In the genomic region with DNA sequence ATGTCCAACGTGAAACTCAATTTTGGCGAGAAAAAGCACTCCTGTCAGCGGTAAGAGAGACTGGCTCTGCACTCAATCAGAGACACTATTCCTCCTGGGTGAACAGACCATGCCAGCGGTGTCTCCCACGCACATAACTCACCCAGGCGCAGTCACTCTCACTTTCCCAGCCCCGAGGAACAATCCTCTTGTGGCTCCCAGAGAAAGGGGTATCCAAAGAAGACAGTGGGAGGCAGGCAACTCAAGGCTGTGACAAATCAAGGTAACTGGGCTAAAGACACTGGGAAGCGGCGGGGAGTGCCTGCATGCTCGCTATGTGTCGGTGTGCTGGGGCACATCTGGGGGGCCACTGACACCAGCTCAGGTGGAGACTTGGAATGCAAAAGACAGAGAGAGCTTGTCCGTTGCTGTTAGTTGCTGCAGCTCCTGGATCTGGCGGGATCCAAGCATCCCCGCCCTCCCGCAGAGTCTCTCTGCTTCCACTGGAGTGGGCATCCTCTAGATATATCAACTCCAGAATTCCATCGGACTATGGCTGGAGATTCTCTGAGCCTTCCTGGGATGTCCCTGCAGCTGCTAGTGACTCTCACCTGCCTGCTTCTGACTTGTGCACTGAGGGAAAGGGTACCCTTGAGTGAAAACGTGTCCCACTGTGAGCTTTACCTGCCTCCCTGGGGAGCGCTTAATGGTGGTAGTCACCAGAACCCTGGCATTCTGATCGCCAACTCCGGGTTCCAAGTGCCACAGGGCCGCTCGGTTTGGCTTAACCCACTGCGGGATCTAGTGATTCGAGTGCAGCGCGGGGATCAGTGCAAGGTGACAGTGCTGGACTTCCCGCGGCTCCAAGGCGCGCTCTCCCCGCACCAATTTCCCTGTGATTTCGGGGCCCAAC, we compare ENCODE assay signal across 8 mouse cellular contexts. TPM values are rescaled to one million over a fixed set of nuclear protein-coding genes. Genes with fewer than 3 reads are reported as not detected.
DNase-seq lines count a peak whose midpoint lies in the region; ATAC-seq and TF ChIP-seq lines count a peak whose summit lies in the region.

Frem3 (plus strand) TSS at position 532 of the 892 bp plus-strand sequence.

- no peak within 1 kb of the TSS for H3K9ac ChIP-seq in kidney, embryonic 16.5 days (replicated peaks; ENCODE audit: low read length)
- H3K9ac ChIP-seq in hindbrain, embryonic 12.5 days, result no peak within 1 kb of the TSS
- H3K9ac ChIP-seq in neural tube, embryonic 11.5 days (ENCODE audit: low read length), result no peak within 1 kb of the TSS

- DNase-seq in kidney, postnatal 10 days, result no peak
- DNase-seq in neural tube, embryonic 11.5 days (ENCODE audit: low spot score), result peak; percentile 37
- DNase-seq in left cerebral cortex, postnatal 10 days (ENCODE audit: extremely low spot score in 1 of 2, low spot score in 2 of 2), result no peak
- DNase-seq in c-Kit-positive CD71-positive TER-119-positive erythroid progenitor cells, embryonic 14.5 days (ENCODE audit: low spot score), result no peak
- DNase-seq in B cell, adult 2 months, result no peak

- intact Hi-C loops in left cerebral cortex, postnatal 10 days (cut with DNase I), result no loop called here

- no peaks in the 10 kb centered on the region for H3K36me3 ChIP-seq in kidney, embryonic 16.5 days (ENCODE audit: insufficient read depth, low read length)
- no peaks in the 10 kb centered on the region for H3K36me3 ChIP-seq in hindbrain, embryonic 12.5 days
- H3K36me3 ChIP-seq in neural tube, embryonic 11.5 days (ENCODE audit: control insufficient read depth, insufficient read depth, low read length), result no peaks in the 10 kb centered on the region

- TF ChIP-seq CTCF in cortical plate, adult 2 months (IDR thresholded peaks at IDR 0.05; ENCODE audit: extremely low read depth, insufficient read depth, low read length), result no peak

- no peak for TF ChIP-seq POLR2A in cortical plate, adult 2 months (IDR thresholded peaks at IDR 0.05; ENCODE audit: extremely low read depth, insufficient read depth, low read length)

- WGBS in kidney, embryonic 16.5 days, result 1% methylated on average over 32 of the region's 32 CpGs
- WGBS in hindbrain, embryonic 12.5 days, result 2% methylated on average over 32 of the region's 32 CpGs
- WGBS in neural tube, embryonic 11.5 days, result 3% methylated on average over 32 of the region's 32 CpGs

- peaks cover 18% of the 10 kb centered on the region for H3K27me3 ChIP-seq in kidney, embryonic 16.5 days (ENCODE audit: insufficient read depth, low read length)
- peaks cover 26% of the 10 kb centered on the region for H3K27me3 ChIP-seq in hindbrain, embryonic 12.5 days
- H3K27me3 ChIP-seq in neural tube, embryonic 11.5 days (ENCODE audit: control insufficient read depth, insufficient read depth, low read length), result peaks cover 14% of the 10 kb centered on the region

- no peak within 1 kb of the TSS for H3K27ac ChIP-seq in kidney, embryonic 16.5 days (ENCODE audit: low read length)
- H3K27ac ChIP-seq in cortical plate, adult 2 months (ENCODE audit: insufficient read depth, low read length), result no peak within 1 kb of the TSS
- no peak within 1 kb of the TSS for H3K27ac ChIP-seq in hindbrain, embryonic 12.5 days
- H3K27ac ChIP-seq in neural tube, embryonic 11.5 days (ENCODE audit: low read depth, low read length), result no peak within 1 kb of the TSS

- H3K4me3 ChIP-seq in kidney, embryonic 16.5 days (ENCODE audit: low read length), result peak within 1 kb of the TSS; percentile 38
- H3K4me3 ChIP-seq in cortical plate, adult 2 months (ENCODE audit: insufficient read depth, low read length), result peak within 1 kb of the TSS; percentile 8; the same call in 1 of the 2 replicates
- peak within 1 kb of the TSS; percentile 6 for H3K4me3 ChIP-seq in hindbrain, embryonic 12.5 days
- H3K4me3 ChIP-seq in neural tube, embryonic 11.5 days (ENCODE audit: low read depth, low read length), result peak within 1 kb of the TSS; percentile 13; the same call in 1 of the 2 replicates

- H3K4me1 ChIP-seq in kidney, embryonic 16.5 days (ENCODE audit: insufficient read depth, low read length), result peaks cover 11% of the 10 kb centered on the region; the same call in 1 of the 2 replicates
- H3K4me1 ChIP-seq in cortical plate, adult 2 months (ENCODE audit: control insufficient read depth, insufficient read depth, low read length), result no peaks in the 10 kb centered on the region
- H3K4me1 ChIP-seq in hindbrain, embryonic 12.5 days, result peaks cover 6% of the 10 kb centered on the region; the same call in 1 of the 2 replicates
- H3K4me1 ChIP-seq in neural tube, embryonic 11.5 days (ENCODE audit: control insufficient read depth, insufficient read depth, low read length), result no peaks in the 10 kb centered on the region; the same call in 1 of the 2 replicates

- peak within 1 kb of the TSS; percentile 56 for H3K4me2 ChIP-seq in kidney, embryonic 16.5 days (replicated peaks; ENCODE audit: low read depth, low read length)
- peak within 1 kb of the TSS; percentile 46 for H3K4me2 ChIP-seq in hindbrain, embryonic 12.5 days (replicated peaks)
- peak within 1 kb of the TSS; percentile 38 for H3K4me2 ChIP-seq in neural tube, embryonic 11.5 days (ENCODE audit: low read depth)

- ATAC-seq in kidney, embryonic 16.5 days (ENCODE audit: low FRiP score, low TSS enrichment), result peak; percentile 89
- ATAC-seq in hindbrain, embryonic 12.5 days (ENCODE audit: low FRiP score), result no peak
- no peak; the same call in 1 of the 2 replicates for ATAC-seq in neural tube, embryonic 11.5 days (ENCODE audit: insufficient read depth, low FRiP score, low TSS enrichment)

- no peaks in the 10 kb centered on the region for H3K9me3 ChIP-seq in kidney, embryonic 16.5 days (ENCODE audit: low read length)
- no peaks in the 10 kb centered on the region for H3K9me3 ChIP-seq in hindbrain, embryonic 12.5 days (replicated peaks)
- H3K9me3 ChIP-seq in neural tube, embryonic 11.5 days (ENCODE audit: control insufficient read depth, low read length), result no peaks in the 10 kb centered on the region

RNA-seq across cellular contexts. Expression of gene Frem3, which starts in this region (rescaled TPM):
- polyA plus RNA-seq in kidney, embryonic 16.5 days (2015; fragmentation: Nextera tagmentation; extraction: Ambion mirVana), result 0.12 and 0.30 TPM in 2 replicates
- 0.04 and 0.06 TPM in 2 replicates for polyA plus RNA-seq in cortical plate, adult 2 months (2012; rRNA removed)
- polyA plus RNA-seq in hindbrain, embryonic 12.5 days (2016; fragmentation: Nextera tagmentation; extraction: Ambion mirVana), result not detected in 2 replicates
- polyA plus RNA-seq in neural tube, embryonic 11.5 days (2014; fragmentation: Nextera tagmentation; extraction: Ambion mirVana), result 0.04 TPM in 1 of 2 replicates, not detected in the other
- total RNA-seq in left cerebral cortex, postnatal 10 days (2021), result under 1 TPM; 0.32 to 0.64 TPM

Comparison
In these comparisons a context has a peak if more than half of its experiments do, and no peak if none do; other contexts are left out.
1. Peak in ATAC-seq, H3K4me3 ChIP-seq and H3K4me2 ChIP-seq in kidney, embryonic 16.5 days; RNA of the gene not detected or under 1 TPM.
2. Peak in DNase-seq, H3K4me3 ChIP-seq and H3K4me2 ChIP-seq in neural tube, embryonic 11.5 days; RNA of the gene not detected or under 1 TPM.